Mouse (Mus musculus) thymus, postnatal 4 days (tissue): ENCODE data around the gene Zbtb48.
A peak's percentile ranks its signal among the peaks of the same experiment; 100 is the strongest.

Experiments
- DNase-seq: peaks from one replicate; pipeline ENCODE4 v3.0.0; 2021

Zbtb48 gene

DNA sequence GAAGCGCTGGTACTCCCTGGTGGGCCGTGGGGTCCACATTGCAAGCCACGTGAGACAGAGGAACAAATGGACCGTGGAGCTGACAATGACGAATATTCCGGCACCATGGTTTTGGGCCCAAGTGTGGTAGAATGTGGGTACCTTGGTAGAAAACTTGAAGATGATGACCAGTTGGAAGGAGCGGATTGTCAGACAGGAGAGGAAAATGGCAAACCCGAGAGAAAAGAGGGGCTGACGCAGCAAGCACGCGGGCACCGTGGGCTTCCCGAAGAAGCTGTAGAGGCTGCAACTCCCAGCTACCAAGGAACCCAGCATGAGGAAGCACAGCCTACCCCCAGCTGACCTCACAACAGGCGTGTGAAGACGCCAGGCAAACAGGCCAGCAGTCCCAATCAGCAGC, 985 bp upstream of the Zbtb48 start:
- DNase-seq: no peak

DNA sequence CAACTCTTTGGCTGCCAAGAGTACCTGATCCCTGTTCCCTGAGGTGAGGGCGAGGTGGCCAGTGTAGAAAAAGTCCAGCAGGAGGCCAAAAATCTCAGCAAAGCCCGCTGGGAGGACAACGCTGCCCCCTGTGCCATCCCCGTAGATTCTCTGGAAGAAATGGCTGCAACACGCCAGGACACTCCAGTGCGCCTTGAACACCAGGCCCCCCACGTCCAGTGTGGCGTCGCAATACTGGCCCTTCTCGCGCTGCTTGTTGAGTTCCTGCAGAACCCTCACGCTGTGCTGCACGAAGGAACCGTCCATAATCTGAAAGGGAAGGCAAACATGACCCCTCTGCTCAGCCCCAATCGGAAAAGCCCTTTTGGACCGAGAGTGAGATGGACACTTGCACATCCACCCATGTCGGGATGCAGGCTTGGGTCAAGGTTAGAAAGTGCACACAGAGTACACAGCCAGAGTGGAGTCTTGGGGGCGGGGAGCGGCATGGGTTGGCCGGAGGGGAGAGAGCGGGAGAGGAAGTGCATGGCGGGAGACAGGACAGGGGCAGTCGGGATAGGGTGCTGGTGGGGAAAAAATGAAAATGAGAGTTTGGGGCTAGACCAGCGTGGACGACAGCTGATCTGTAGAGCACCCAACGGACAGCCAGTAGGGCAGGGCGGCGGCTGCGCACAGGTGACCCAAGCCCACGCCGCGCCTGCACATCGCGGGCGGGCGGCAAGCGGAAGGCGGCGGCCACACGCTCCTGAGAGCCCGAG, 541 bp downstream of the Zbtb48 start:
- peak; percentile 34 for DNase-seq

DNA sequence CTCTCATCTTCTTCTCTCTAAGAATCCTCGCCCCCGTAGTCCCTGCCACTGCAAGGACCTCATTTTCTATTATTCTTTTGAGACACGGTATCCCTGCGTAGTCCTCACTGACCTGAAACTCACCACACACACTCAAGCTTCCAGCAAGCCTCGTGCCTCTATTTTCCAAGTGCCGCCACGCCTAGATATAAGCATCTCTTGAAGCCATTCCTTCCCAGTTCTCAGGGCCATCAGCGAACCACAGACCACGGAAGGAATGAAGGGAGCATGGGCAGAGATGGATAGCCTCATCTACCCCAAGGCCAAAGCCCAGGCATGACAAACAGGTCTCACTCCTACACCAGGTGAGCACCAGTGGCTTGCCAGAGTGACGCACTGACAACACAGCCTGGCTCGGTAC, 2.9 kb downstream of the Zbtb48 start:
- DNase-seq: no peak

DNA sequence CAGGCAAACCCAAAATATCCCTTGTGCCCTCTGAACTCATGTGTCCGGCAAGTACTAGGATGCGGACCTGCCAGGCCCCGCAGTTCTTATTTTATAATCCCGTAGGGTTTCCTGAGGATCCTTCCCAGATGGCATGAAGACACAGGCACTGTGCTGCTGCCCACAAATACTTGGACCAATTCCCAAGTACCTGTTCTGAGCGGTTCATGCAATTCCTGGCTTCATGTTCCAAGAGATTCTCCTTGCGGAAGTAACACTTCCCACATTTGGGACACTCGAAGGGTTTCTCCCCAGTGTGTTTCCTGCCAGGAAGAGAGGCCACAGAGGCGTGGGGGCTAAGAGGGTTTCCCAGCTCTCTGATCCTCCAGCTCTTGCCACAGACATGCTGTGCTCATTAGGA, 5.0 kb downstream of the Zbtb48 start:
- DNase-seq: no peak

DNA sequence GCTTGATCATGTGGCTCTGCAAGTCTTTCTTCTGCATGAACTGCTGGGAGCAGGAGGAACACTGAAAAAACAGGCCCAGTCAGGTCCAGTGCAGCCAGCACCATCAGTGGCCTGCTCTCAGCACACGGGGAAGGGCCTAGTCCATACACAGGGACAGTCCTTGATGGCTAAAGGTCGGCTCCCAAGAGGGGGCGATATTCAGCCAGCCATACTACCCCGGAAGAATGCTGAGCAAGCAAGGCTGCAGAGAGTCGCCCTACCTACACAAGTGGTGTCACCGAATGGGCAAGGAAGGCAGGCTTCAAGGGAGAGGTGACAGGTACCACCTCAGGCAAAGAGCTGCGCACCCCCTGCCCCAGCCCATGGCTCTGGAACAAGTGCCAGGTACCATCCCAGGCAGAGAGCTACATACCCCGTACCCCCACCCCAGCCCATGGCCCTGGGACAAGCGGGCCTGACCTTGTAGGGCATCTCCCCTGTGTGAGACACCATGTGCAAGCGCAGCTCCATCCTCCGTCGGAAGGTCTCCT, 5.8 kb downstream of the Zbtb48 start:
- no peak for DNase-seq

DNA sequence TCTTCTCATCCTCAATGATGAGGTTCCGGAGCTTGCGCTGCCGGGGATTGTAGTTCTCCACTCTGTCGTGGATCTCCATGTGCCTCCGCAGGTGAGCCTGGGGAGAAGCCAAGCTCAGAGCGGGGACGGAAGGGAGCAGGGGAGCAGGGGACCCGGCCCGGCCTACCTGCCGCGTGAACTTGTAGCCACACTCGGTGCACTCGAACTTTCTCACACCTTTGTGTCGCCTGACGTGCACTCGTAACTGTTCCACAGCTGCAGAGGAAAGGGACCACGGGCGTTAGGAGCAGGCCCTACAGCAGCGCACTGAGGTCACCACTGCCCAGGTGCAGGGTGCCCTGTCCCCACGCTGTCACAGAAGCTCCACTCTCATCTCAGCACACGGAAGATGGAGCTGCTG, 7.4 kb downstream of the Zbtb48 start:
- no peak for DNase-seq

DNA sequence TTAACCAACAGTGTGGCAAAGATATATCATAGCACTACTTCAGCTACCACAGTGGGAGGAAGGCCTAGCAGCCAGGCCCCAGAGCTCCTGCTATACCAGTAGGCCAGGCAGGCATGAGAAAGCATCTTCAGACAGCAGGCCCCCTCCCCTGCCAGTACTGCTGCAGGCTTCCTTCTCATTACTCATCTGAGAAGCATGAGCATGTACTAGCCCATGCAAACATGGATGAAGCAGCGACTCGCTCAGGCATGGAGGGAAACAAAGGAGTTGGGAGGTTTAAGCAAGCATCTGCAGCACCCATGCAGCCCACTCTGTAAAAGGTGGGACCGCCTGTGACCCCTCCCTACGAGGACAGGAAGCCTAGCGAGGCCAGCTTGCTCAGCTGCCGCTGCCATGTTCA, 8.4 kb downstream of the Zbtb48 start:
- DNase-seq: no peak

DNA sequence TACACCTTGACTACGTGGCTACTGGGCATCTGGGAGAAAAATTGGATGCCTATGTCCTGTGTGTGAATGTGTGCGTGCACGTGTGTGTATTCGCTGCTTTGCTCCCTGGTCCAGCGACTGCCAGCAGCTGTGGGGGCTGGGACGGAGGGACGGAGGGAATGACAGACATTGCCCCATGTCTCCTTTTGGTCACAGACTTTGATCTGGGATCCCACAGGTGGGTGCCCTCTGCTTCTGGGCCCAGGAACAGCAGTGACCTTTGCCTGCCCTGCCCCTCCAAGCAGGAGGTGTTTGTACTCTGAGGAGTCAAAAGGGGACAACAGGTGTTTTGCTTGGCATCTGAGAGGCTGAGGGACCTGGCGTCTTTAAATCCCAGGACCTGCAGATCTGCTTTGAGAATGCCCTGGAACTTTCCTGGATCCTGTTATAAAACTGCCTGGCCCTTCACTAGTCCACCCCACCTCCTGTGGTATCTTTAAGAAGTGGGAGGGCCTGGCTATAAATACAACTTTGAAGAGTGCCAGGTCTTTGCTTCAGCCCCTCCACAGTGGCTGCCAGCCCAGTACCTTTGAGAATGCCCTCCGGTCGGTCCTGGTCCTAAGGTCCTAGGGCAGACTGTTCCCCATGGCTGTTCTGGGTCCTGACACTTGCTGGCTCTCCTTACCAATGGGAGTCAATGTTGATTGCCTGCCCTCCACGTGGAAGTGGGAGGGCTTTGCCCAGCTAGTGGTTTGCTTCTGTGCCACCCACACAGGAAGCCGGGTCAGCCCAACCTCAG, 14.2 kb downstream of the Zbtb48 start:
- no peak for DNase-seq

DNA sequence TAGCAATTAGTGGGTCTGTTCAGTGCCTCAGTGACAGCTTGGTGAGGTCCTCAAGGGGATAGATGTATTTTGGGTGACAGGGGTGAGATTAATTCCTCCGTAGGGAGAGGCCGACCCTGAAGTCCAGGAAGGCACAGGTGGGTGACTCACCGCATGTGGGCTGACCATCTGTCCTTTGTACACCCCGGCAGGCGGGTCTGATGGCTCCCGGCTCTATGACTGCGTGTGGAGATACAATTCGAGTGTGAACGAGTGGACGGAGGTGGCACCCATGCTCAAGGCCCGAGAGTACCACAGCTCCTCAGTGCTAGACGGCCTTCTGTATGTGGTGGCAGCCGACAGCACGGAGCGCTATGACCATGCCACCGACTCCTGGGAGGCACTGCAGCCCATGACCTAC, 15.4 kb downstream of the Zbtb48 start:
- no peak for DNase-seq

DNA sequence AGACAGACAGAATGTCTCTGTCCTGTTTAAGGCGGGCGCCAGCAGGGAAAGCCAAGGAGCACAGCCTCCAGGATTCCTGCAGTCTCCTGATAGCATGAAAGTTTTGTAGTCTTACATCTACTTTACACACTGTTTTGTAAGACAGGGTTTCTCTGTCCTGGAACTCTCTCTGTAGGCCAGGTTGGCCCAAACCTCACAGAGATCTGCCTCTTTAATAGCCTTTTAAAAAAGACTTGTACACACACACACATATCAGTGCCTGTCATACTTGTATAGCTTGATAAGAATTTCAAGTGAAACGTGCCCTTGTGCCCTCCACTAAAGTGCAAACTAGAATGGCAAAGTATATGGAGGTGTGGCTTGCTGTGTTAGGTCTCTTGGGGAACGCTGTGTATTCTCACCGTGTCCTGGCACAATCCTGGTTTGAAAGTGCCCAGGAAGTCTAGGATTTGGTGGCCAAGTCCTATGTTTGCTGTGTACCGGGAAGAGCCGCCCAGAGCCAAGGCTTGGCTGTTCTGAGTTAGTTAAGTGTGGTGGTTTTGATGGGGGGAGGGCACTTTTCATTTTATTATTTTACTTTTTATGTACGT, 16.2 kb downstream of the Zbtb48 start:
- DNase-seq: no peak

DNA sequence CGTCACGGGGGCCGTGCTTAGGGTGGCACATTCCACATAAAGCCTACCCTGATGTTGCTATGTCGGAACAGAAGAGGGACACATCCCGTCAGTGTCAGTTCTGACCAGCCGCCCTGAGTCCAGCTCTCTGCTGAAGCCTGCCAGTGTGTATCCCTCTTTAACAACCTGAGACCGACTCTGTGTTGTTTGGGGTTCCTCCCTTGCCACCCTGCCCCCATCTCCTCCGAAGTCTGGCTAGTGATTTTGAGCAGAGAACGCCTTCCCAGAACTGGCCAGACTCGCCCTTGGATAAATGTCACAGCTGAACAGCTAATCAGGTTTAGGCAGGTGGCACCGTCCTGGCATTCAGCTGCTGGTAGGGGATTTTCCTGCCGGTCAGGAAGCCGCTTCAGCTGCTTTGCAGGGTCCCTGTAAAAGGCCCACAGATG, 16.8 kb downstream of the Zbtb48 start:
- no peak for DNase-seq

DNA sequence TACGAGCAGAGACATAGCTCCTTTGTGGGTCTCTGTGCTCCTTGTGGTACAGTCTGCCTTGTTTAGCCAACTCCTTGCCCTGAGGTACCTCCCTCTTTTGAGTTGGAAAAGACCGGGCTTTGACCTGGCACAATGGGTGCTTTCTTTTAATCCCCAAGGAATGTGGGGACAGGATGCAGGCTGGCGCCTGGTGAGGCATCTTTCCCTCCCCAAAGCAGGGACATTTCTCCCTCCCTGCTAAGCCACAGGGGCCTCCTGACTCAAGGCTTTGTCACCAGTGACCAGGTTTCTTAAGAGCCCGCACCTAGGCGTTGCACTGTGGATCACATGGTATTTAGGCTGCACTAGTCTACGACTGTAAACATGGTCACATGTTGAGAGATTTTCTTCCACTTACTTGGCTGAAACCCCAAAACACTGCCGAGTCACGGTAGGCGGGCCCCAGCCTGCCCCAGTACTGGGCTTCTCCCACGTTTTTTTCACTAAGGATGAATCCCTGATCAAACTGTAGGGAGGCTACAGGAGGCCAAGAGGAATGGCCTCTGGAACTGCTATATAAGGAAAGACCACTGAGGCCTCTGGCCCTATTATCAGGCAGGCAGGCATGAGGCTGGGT, 17.3 kb downstream of the Zbtb48 start:
- DNase-seq: no peak

DNA sequence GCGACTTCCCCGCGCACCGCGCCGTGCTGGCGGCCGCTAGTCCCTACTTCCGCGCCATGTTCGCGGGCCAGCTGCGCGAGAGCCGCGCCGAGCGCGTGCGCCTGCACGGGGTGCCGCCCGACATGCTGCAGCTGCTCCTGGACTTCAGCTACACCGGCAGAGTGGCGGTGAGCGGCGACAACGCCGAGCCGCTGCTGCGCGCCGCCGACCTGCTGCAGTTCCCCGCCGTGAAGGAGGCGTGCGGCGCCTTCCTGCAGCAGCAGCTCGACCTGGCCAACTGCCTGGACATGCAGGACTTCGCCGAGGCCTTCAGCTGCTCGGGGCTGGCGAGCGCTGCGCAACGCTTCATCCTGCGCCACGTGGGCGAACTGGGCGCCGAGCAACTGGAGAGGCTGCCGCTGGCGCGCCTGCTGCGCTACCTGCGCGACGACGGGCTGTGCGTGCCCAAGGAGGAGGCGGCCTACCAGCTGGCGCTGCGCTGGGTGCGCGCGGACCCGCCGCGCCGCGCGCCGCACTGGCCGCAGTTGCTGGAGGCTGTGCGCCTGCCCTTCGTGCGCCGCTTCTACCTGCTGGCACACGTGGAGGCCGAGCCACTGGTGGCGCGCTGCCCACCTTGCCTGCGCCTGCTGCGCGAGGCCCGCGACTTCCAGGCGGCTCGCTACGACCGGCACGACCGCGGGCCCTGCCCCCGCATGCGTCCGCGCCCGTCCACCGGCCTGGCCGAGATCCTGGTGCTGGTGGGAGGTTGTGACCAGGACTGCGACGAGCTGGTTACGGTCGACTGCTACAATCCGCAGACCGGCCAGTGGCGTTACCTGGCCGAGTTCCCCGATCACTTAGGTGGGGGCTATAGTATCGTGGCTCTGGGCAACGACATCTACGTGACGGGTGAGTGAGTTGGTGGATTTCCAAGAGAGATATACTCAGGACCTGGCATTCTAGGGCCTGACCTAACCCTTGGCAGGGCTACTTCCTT, 18.1 kb downstream of the Zbtb48 start:
- DNase-seq: peak; percentile 76

DNA sequence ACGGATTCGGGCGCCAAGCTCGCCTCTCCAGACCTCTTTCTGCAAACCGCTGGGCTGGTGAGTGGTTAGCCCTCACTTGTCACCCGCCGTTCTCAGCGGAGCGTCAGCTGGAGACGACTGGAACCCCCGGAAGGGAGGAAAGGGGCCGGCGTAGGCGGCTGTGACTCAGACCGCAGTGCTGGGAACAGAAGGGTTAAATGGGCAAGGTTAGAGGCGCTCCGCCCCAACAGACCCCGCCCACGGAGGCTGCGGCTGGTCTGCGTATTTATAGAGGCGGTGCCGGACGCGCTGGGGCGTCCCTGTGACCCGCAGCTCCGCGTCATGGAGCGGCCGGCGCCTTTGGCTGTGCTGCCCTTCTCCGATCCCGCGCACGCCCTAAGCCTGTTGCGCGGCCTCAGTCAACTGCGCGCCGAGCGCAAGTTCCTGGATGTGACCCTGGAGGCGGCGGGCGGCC, 18.8 kb downstream of the Zbtb48 start, which contains the start of gene Klhl21:
Gene Klhl21 (plus strand): TSS at position 182 of the 454 bp plus-strand sequence.
- peak; percentile 88 for DNase-seq

DNA sequence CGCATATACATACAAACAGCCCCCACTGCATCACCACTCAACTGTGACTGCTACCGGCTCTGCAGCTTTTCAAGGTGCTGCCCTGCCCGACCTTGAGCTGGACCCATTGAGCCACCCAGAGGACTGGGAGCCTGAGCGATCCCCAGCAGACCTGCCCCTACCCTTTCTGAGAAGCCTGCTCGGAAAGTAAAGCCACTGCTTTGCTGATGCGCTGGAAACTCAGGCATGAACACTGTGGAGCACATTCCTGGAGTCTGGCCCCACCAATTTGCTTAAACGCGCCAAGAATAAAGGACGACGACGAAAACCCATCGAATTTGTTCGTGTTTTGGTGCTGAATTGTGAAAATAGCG, 19.3 kb downstream of the Zbtb48 start:
- no peak for DNase-seq

DNA sequence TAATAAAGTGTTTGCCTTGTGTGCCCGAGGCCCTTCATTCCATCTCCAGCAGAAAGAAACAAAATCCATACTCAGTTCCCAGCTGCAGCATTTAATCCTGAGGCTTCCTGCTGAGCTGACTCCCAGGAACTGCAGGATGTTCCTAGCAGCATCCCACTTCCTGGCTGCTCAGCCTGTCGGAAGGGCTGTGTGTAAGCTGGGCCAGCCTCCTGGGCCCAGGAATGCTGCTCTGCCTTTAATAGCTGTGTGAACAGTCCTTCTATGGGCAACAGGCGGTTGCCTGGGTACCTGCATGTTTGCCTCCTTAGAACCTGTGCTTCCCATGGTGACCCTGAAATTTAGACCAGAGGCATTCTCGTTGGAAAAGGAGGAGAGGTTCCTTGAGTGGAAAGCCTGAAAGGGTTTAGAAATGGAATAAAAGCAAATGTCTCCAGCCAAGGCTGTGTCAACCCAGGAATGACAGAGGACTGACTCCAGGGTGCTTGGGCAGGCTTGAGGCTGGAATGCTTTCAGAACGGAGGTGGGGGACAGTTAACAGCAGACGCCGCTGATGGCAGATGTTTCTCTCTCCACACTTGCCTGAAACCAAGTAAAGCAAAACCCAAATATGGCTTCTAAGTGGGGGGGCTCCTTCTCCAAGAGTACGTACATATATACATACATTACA, 19.9 kb downstream of the Zbtb48 start:
- no peak for DNase-seq

DNA sequence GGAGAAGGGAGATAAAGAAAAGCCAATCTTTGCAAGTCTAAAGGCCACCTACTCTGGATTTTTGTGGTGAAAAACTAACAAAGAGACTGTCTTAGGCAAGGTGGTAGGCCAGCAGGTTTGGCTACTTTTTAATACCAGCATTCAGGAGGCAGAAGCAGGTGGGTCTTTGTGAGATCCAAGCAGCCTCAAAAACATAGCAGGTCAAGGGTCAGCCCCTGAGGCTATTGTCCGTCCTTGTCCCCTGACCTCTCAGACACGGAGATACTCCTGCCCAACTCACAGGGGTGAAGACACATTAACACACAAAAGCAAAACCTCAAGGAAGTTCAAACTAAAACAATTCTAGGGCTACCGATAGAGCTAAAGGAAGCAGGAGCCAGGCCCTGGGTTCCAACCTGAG, 20.7 kb downstream of the Zbtb48 start:
- DNase-seq: no peak

DNA sequence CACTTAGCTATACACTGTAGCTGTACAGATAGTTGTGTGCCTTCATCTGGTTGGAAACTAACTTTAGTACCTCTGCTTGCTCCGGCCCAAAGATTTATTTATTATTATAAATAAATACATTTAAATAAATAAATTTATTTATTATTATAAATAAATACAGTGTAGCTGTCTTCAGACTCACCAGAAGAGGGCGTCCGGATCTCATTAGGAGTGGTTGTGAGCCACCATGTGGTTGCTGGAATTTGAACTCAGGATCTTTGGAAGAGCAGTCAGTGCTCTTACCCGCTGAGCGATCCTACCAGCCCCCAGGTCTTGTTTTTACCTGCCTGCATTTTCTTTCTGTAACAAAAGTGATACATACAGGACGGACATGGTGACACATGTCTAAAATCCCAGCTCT, 21.3 kb downstream of the Zbtb48 start:
- no peak for DNase-seq

DNA sequence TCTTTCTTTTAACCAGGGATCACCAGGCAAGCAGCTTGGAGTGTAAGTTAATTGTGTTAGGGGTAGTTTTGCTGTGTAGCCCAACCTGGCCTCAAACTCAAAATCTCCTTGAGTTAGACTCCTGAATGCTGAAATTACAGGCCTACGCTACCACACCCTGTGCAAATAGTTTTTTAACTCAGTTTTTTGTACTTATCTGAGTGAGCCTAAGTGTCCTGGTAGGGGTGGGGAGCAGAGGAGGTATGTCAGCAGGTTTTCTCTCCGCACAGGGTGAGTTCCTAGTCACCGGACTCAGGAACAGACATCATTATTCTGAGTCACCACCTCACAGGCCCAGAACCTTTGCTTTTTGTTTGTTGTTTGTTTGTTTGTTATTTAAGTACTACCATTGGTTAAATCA, 25.4 kb downstream of the Zbtb48 start:
- DNase-seq: no peak

DNA sequence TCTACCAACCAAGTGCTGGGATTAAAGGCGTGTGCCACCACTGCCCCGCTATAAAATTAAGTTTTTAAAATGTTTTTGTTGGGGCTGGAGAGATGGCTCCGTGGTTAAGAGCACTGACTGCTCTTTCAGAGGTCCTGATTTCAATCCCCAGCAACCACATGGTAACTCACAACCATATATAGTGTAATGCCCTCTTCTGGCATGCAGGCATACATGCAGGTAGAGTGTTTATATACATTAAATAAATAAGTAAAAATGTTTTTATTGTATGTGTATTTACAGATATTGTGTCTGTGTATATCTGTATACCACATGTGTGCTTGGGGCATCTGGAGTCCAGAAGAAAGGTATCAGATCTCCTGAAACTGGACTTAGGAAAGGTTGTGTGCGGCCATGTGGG, 26.1 kb downstream of the Zbtb48 start:
- no peak for DNase-seq

DNA sequence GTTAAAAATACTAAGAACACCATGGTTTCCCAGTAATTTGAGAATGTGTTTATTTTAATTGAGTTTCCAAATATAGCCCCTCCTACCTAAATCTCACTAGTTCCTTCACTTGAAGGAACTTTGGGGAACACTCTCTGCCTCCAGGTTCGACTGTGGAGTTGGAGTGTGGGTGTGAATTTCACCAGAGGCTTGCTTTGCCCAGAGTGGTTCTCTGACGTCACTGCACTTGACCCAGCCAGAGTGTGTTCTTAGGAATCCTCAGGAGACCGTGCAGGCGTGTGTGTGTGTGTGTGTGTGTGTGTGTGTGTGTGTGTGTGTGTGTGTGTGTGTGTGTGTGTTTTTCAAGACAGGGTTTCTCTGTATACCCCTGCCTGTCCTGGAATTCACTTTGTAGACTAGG, 26.6 kb downstream of the Zbtb48 start:
- no peak for DNase-seq

DNA sequence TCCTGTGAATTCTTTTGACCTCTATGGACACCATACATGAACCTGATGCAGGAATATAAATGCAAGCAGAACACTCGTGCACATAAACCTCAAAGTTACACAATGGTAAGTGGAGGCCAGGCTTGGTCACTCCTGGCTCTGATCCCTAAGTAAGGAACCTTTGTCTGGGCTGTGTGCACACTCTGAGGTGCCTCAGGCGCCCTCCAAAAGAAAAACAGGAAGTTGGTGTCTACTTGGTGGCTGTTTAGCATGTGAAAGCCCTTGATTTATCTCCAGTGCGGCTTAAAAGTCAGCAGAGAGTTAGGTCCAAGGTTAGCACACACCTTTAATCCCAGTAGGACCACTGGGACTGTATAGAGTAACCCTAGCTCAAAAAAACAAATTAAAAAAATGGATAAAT, 28.0 kb downstream of the Zbtb48 start:
- DNase-seq: no peak
